Mouse (Mus musculus) spleen, adult 2 months (tissue): ENCODE data around the gene Rfx5. TPM values are rescaled to one million over a fixed set of nuclear protein-coding genes. Genes with fewer than 3 reads are reported as not detected.
"Not testable (repeated sequence)": the region's sequence is repeated elsewhere in the genome, so short reads cannot be mapped to it uniquely, and the experiment has no call there.

ENCODE experiments used
- DNase-seq, 2 experiments: peaks; one replicate each; pipeline versions ENCODE4 v3.0.0 to v3.0.0-alpha.2; 2012 to 2021; ENCODE audit warnings: low spot score in 2 of 2, low read depth in 1 of 2
- H3K27ac ChIP-seq: fragments of 200-500 bp; 2 replicates; pipeline ENCODE4 v1.5.1; 2012; ENCODE audit warnings: low read length, inconsistent platforms; ENCODE audit not compliant: insufficient read depth
- H3K27me3 ChIP-seq: fragments of 200-500 bp; 2 replicates; pipeline ENCODE4 v1.6.1; 2012; ENCODE audit warnings: mild to moderate bottlenecking, moderate library complexity, low read length, inconsistent platforms; ENCODE audit not compliant: control insufficient read depth, insufficient read depth
- H3K36me3 ChIP-seq: fragments of 200-500 bp; 2 replicates; pipeline ENCODE4 v1.6.1; 2012; ENCODE audit warnings: mild to moderate bottlenecking, low read length, inconsistent platforms; ENCODE audit not compliant: control insufficient read depth, insufficient read depth
- H3K4me1 ChIP-seq: fragments of 200-500 bp; 2 replicates; pipeline ENCODE4 v1.6.1; 2011; ENCODE audit warnings: inconsistent platforms; ENCODE audit not compliant: control insufficient read depth, insufficient read depth, insufficient read length
- H3K4me3 ChIP-seq: fragments of 200-500 bp; 2 replicates; pipeline ENCODE4 v1.5.1; 2011; ENCODE audit warnings: mild to moderate bottlenecking, inconsistent platforms; ENCODE audit not compliant: insufficient read depth, insufficient read length; ENCODE audit errors: extremely low read depth
- CTCF ChIP-seq: fragments of 200-500 bp; IDR thresholded peaks from 2 replicates; pipeline ENCODE4 v1.5.1; 2011; ENCODE audit warnings: mild to moderate bottlenecking, inconsistent platforms; ENCODE audit not compliant: insufficient read depth, insufficient read length, insufficient replicate concordance; ENCODE audit errors: extremely low read depth
- POLR2A ChIP-seq: fragments of 200-500 bp; IDR thresholded peaks from 2 replicates; pipeline ENCODE4 v1.6.1; 2011; ENCODE audit warnings: low read depth, low read length, inconsistent platforms
- WGBS: fragments of 180-500 bp; shearing (Covaris S2); methylation state at CpG from one replicate; pipeline ENCODE4 v1.1.7; 2018; 5-methylcytosine and 5-hydroxymethylcytosine counted together
- polyA plus RNA-seq: library from polyadenylated mRNA; depleted of rRNA; stranded (reverse); fragments of >200 nt; gene quantifications from 2 replicates; pipeline ENCODE4 v1.2.3, GENCODE M21; 2012

Gene Rfx5
- polyA plus RNA-seq, 1 experiment = 23.9 TPM

DNA sequence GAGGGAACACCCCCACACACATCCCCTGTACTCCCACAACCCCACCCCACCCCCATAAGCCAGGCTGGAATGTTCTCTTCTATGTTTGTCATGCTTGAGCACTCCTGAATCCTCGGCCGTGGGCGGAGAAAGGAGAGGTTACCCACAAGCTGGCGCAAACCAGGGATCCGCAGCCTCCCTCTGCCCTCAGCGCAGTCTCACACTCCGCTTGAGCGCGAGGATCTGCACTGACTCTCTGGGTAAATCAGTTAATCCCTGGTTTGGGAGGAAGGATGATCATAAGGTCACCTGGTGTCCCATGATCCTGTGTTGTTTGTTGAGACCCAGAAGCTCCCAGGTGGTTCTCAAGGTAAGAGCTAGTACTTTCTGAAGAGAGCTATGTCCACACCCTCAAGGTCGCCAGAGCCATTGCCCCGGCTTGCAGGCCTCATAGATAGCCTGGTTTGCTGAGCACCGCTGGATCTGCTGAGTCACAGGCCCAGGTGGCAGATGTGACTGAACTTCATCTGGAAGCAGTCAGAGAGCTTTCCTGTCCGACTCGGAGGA is 36.0 kb upstream of the Rfx5 start:
- DNase-seq = no peak
- 60% methylated on average over 14 of the region's 14 CpGs for WGBS
- peaks cover 2% of the 10 kb centered on the region; the same call in 1 of the 2 replicates for H3K27me3 ChIP-seq
- no peak overlapping the region for H3K4me3 ChIP-seq
- H3K36me3 ChIP-seq = no peaks in the 10 kb centered on the region
- TF ChIP-seq CTCF = no peak
- TF ChIP-seq POLR2A = no peak
- no peak overlapping the region for H3K27ac ChIP-seq
- H3K4me1 ChIP-seq = no peaks in the 10 kb centered on the region

DNA sequence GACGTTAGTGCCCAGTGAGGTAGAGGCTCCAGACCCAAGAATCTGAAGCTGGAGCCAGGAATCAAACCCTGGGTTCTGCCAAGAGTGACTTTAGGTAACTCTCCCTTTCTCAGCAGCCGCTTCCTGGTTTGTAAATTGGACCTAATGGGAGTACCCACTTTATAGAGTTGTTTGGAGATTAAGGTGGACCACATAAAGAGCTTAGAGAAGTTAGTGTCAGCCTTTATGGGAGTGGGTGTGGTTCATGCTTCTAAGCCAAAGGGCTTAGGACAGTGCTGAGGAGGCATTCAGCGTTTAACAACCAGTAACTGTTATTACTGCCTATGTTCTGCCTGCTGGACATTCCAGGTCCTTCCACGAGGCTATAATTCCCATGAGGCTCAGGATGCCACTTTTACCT is 35.0 kb upstream of the Rfx5 start:
- TF ChIP-seq POLR2A (no peak), CTCF (no peak)

DNA sequence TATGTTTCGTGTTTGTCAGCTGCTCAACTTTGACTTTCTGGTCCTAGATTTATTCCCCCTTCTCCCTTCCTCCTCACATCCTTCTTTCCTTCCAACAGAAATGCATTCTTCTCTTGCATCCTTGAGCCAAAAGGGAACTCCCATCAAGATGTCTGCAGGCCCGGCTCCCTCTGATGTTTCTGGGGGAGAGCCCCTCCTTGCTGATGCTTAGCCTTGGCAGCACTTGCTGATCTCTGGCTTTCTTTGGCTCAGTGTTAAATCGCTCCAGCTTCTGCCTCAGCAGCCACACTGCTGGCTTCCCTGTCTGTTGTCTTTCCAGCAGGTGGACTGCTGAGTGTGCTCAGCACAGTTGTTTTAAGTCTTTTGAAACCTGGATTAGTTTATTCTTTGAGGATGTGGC is 32.8 kb upstream of the Rfx5 start:
- H3K27ac ChIP-seq = no peak overlapping the region
- no peaks in the 10 kb centered on the region for H3K36me3 ChIP-seq
- TF ChIP-seq CTCF (no peak), POLR2A (no peak)
- no peaks in the 10 kb centered on the region; the same call in 1 of the 2 replicates for H3K27me3 ChIP-seq
- whole genome bisulfite sequencing = 73% methylated on average over 3 of the region's 3 CpGs
- H3K4me1 ChIP-seq = no peaks in the 10 kb centered on the region
- DNase-seq = no peak
- H3K4me3 ChIP-seq = no peak overlapping the region

More for the DNA sequence above, 35.0 kb upstream of the Rfx5 start:
- no peak overlapping the region for H3K4me3 ChIP-seq
- H3K4me1 ChIP-seq = no peaks in the 10 kb centered on the region
- no peak for DNase-seq
- no peak overlapping the region for H3K27ac ChIP-seq
- H3K36me3 ChIP-seq = no peaks in the 10 kb centered on the region
- WGBS = 88% methylated on average over 4 of the region's 4 CpGs
- H3K27me3 ChIP-seq = peaks cover 2% of the 10 kb centered on the region; the same call in 1 of the 2 replicates

DNA sequence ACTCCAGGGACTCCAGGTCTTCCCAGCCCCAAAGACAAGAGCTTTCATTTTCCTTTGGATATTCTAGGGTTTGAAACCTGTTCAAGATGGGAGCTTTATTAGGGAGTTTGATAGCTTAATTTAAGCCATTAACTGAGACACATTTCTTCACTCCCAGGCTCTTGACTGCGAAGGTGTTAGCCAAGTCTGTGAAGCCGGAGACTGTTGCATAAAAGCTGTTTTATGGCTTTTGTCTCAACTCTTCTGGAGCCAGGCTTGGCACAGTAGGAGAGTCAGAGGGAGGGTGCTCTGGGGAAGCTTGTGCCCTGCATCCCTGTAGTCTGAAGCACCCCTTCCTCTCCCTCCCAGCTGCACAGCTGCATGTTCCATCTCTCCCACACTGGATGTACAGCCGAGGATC is 31.5 kb upstream of the Rfx5 start:
- no peak for DNase-seq
- Histone ChIP-seq H3K36me3 (no peaks in the 10 kb centered on the region), H3K4me1 (no peaks in the 10 kb centered on the region), H3K27me3 (no peaks in the 10 kb centered on the region; the same call in 1 of the 2 replicates), H3K27ac (no peak overlapping the region), H3K4me3 (no peak overlapping the region)
- WGBS = 81% methylated on average over 3 of the region's 3 CpGs
- TF ChIP-seq CTCF (no peak), POLR2A (no peak)

DNA sequence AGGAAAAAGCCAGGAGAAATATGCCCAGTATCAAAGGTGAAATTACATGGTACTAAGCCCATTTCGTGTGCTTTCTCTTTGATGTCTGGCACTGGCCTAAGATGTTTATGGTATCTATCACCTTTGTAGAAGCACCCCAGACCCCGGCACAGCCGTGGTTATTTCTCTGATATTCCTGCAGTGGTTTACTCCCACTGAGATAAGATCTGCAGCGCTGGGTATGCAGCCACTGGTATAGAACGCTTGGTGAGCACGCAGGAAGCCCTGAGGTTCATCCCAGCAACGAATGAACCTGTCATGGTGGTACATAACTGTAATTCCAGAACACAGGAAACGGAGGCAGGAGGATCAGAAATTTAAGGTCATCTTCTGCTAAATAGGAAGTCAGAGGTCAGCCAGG is 29.2 kb upstream of the Rfx5 start:
- H3K4me3 ChIP-seq = no peak overlapping the region
- TF ChIP-seq POLR2A (no peak), CTCF (no peak)
- H3K36me3 ChIP-seq = no peaks in the 10 kb centered on the region
- H3K27ac ChIP-seq = no peak overlapping the region
- H3K4me1 ChIP-seq = no peaks in the 10 kb centered on the region
- no peak for DNase-seq
- 45% methylated on average over 8 of the region's 8 CpGs for WGBS
- H3K27me3 ChIP-seq = no peaks in the 10 kb centered on the region; the same call in 1 of the 2 replicates

DNA sequence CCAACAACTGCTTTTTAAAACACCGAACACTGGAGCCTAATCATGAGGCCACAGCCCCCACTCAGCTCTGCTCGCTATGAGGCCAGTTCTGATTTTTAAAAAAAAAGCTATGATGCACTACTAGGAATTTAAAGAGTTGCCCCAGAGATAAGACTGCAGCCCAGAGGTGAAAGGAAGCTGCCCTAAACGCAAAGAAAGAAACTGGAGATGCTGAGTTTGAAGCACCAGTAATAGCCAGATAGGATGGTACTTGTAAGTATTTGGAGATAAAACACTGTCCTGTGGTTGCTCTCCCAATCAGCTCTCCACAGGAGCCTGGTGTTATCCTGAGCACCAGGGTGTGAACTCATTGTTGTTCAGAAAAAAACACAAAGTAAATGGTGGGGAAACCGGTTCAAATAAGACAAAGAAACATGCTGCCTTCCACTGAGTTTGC is 27.6 kb upstream of the Rfx5 start:
- H3K4me1 ChIP-seq, H3K27me3 ChIP-seq, H3K36me3 ChIP-seq, H3K4me3 ChIP-seq, DNase-seq, H3K27ac ChIP-seq: not testable (repeated sequence)
- 72% methylated on average over 4 of the region's 4 CpGs for WGBS

DNA sequence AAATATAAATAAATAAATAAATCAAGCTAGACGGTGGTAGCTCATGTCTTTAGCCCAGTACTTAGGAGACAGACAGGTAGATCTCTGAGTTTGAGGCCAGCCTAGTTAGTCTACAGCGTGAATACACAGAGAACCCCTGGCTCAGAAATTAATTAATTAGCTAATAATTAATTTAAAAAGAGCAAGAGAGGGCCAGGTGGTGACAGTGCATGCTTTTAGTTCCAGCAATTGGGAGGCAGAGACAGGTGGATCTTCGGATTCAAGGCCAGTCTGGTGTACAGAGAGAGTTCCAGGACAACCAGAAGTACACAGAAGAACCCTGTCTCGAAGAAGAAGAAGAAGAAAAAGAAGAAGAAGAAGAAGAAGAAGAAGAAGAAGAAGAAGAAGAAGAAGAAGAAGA is 24.9 kb upstream of the Rfx5 start:
- WGBS = 93% methylated on average over 4 of the region's 4 CpGs
- not testable (repeated sequence) for H3K36me3 ChIP-seq, DNase-seq, H3K27ac ChIP-seq, H3K4me3 ChIP-seq, H3K27me3 ChIP-seq, H3K4me1 ChIP-seq

DNA sequence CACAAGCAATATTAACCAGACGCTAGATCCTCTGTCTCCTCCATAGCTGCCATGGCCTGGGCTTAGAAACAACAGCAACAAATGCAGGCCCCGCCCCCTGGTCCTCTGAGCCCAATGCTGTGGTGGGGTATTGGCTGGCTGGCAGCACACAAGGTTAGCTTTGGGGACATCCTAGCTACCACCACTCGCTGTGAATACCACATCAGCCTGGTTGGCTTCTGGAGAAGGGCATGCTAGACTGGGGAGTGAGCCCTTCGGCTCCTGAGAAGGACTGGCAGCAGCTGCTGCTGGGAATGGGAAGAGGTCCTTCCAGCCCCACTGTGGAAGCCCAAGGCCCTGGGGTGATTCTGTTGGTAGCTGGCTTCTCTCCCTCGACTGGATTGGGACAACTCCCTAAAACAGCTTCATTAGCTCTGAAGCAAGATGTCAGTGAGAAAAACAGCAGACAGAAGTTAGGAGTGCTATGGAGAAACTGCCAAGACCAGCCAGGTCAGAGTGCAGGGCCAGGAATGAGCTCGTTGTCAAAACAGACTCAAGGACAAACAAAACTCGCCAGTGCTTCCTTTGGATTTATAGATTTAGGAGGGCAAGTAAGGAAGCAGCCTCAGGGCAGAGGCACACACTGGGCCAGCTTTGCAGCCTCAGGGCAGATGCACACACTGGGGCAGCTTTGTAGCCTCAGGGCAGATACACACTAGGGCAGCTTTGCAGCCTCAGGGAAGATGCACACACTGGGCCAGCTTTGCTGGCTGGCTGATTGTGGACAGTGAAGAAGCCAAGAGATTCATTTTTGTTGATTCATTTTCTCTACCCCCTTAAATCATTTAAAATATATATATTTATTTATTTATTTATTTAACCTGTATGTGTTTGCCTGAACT is 23.2 kb upstream of the Rfx5 start:
- H3K36me3 ChIP-seq, H3K4me1 ChIP-seq, H3K4me3 ChIP-seq, H3K27me3 ChIP-seq, DNase-seq: not testable (repeated sequence)
- peak overlapping the region; percentile 5; the same call in 1 of the 2 replicates for H3K27ac ChIP-seq
- WGBS = 83% methylated on average over 7 of the region's 7 CpGs

DNA sequence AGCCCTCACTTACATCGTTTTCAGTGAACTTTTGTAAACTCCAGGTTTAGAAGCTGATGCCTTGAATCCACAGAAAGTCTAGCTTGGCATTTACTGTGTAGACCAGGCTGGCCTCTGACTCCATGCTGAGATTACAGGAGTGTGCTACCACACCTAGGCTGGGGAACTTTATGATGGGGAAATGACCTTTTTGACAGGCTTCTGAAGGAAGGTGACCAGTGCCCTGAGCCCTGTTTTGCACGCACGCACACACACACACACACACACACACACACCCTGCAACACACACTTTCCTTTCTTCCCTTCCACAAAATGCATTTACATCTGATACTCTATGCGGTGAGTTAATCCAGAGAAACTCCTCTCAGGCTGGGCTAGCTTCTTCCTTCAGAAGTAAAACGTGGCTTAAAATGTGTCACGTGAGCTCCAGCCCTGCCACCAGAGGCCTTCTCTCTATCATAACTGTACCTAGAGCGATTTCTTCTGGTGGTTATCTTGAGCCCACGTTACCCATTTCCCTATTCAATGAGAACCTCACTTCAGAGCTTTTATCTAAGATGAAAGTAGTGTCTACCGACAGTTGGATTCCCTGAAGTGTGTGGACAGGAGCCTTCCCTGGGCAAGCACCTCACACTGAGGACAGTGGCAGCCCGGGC is 22.3 kb upstream of the Rfx5 start:
- not testable (repeated sequence) for H3K4me3 ChIP-seq, H3K27ac ChIP-seq, H3K27me3 ChIP-seq, DNase-seq, H3K4me1 ChIP-seq, H3K36me3 ChIP-seq
- WGBS = 83% methylated on average over 10 of the region's 10 CpGs

DNA sequence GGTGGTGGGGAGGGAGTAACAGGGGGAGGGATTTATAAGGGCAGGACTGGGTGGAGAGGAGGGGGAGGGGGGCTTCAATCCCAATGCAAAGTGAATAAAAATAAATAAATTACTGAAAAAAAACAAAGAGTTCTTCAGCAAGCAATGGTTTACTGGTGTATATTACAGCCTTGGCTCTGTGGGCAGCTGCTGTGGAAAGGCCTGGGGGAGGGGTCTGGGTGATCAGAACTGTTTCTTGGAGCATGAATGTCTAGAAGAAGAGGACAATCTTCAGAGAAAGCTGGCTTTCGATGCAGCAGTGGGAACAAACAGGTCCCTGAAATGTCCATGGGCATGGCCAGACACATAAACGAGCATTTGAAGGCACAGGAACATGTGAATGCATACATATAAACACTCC is 21.6 kb upstream of the Rfx5 start:
- H3K4me1 ChIP-seq, H3K36me3 ChIP-seq, H3K27me3 ChIP-seq, H3K27ac ChIP-seq, DNase-seq, H3K4me3 ChIP-seq: not testable (repeated sequence)
- WGBS = 59% methylated on average over 2 of the region's 2 CpGs
